Mouse (Mus musculus) CD4-positive, CD25-positive, alpha-beta regulatory T cell, adult 2 months (primary cell): ENCODE measurements around the gene B9d2.
A peak's percentile ranks its signal among the peaks of the same experiment; 100 is the strongest.

Source experiments
- DNase-seq: peaks from one replicate; pipeline ENCODE4 v3.0.0-alpha.2; 2012; ENCODE audit warnings: low read depth, low spot score

The B9d2 gene

DNA sequence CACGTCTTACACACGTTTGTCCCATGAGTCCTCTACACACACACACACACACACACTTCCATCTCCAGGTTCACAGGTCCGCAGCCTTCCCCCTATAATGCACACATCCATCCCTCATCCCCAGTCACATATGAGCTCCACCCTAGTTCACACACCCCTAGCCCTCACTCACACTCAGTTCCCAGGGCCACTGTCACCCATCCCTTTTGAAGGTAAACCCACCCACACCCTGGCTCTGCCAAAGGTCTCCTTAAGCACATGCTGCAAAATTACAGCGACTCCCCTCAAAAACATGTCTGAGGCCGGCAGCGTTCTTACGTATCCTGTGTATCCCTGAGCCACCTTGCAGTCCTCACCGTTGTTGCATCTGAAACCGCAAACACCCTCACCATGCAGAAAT, 6.3 kb upstream of the B9d2 start:
- peak; percentile 32 for DNase-seq

GRCm38 (mm10) chr7:25674719-25675300, 5.8 kb upstream of the B9d2 start, which contains the start of gene Tmem91:
TSS of gene Tmem91 (minus strand) at chr7:25675166.
- peak; percentile 23 for DNase-seq

DNA sequence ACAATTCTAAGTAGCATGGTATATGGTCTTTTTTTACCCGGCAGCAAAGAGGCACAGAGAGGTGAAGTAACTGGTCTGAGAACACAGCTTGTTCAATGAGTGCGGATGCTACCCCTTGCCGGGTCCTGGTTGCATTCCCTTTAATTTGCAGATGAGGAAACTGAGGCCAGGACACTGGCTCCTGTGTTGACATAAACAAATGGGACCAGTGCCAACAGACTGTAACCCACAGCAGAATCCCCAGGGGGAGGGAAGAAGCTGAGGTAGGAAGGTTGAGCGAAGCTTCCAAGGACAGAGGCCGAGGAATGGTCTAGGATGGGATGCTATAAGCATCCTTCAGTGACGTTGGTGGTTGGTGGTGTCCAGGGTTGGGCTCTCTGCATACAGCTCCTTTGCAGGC, 5.2 kb upstream of the B9d2 start:
- DNase-seq: no peak

- DNase-seq: no peak
Observed at GRCm38 (mm10) chr7:25676085-25676781, 4.3 kb upstream of the B9d2 start.

GRCm38 (mm10) chr7:25677013-25677412, 3.6 kb upstream of the B9d2 start:
- DNase-seq: no peak

- no peak for DNase-seq
Observed at GRCm38 (mm10) chr7:25679971-25680370, 609 bp upstream of the B9d2 start.

GRCm38 (mm10) chr7:25681341-25682231, 1.0 kb downstream of the B9d2 start:
- DNase-seq: peak; percentile 65

DNA sequence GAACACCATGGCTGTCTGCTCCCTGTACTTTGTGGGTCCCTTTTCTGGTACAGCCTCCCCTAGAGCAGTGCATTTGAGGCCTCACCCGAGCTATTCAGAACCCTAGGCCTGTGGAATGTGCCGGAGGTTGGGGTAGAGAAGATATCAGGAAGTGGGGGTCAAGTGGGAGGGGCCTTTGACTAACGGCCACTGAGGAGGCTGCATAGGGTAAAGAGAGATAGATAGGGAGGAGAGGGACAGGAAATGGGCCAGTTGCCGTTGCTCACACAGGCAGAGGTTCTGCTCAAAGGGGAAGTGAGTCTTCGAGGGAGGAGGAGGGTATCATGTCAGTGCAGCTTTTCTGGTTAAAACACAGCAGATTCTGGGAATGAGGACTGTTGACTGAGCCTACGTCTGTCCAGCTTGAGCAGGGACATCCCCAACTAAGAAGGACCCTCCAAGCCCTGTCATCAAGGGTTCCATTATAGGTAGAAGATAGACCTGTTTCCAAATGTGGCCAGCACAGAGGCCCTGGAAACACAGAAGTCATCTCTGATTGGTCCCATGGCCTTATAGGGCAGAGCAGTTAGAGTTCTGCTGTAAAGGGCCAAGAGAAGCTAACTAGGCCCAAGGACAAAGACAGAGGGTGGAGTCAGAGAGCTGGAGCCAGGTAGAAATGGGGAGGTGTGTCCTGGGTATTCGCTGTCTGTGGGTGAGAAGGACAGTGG, 3.0 kb downstream of the B9d2 start:
- DNase-seq: peak; percentile 77

- DNase-seq: no peak
Observed at GRCm38 (mm10) chr7:25684659-25685058, 4.1 kb downstream of the B9d2 start.

- no peak for DNase-seq
Observed at GRCm38 (mm10) chr7:25685926-25686470, 5.4 kb downstream of the B9d2 start.

GRCm38 (mm10) chr7:25686680-25687531, 6.3 kb downstream of the B9d2 start, which contains the start of gene Tgfb1:
TSS of gene Tgfb1 (plus strand) at chr7:25687002.
- DNase-seq: peak; percentile 94

GRCm38 (mm10) chr7:25687811-25688401, 7.3 kb downstream of the B9d2 start:
- peak; percentile 66 for DNase-seq

GRCm38 (mm10) chr7:25688810-25689586, 8.4 kb downstream of the B9d2 start:
- peak; percentile 92 for DNase-seq

- DNase-seq: peak; percentile 77
Observed at GRCm38 (mm10) chr7:25689603-25690021, 9.0 kb downstream of the B9d2 start.

GRCm38 (mm10) chr7:25690051-25690450, 9.5 kb downstream of the B9d2 start:
- no peak for DNase-seq

GRCm38 (mm10) chr7:25694104-25694503, 13.5 kb downstream of the B9d2 start:
- DNase-seq: no peak

- DNase-seq: no peak
Observed at GRCm38 (mm10) chr7:25699851-25700250, 19.3 kb downstream of the B9d2 start.

DNA sequence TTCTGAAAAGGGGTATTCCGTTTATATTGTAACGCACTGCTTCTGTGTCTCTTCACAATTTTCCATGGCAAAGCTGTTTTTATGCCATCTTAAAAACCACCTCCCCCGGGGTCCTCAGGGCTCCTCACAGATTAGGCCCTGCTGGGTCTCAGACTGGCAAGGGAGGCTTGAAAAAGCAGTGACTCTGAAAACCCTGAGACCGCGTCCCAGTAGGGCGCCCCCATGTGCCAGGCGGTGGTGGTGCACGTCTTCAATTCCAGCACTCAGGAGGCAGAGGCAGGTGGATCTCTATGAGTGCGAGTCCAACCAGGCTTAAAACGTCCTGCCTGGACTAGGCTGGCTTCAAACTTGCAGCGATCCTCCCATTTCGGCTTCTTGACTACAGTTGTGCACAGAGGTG, 20.2 kb downstream of the B9d2 start:
- peak; percentile 62 for DNase-seq

GRCm38 (mm10) chr7:25702350-25702749, 21.8 kb downstream of the B9d2 start:
- DNase-seq: peak; percentile 55
